Mouse (Mus musculus) adrenal gland, postnatal 36 days (tissue): ENCODE measurements around the gene Cog2. TPM values are rescaled to one million over a fixed set of nuclear protein-coding genes. Genes with fewer than 3 reads are reported as not detected.

Source experiments
- DNase-seq, 2 experiments: peaks; one replicate each; pipeline ENCODE4 v3.0.0; 2021; ENCODE audit warnings: mixed read lengths in 1 of 2
- long read RNA-seq, 2 experiments: library from polyadenylated mRNA; stranded (forward); transcript quantifications; one replicate each; pipeline ENCODE4 v2.0.0; 2021; ENCODE audit warnings: borderline sequencing depth in 2 of 2
- total RNA-seq, 2 experiments: library from RNA; stranded (reverse); gene quantifications; 2 replicates each; pipeline ENCODE4 v1.2.3; 2021

Gene Cog2
- 10 to 100 TPM; 37.3 to 42.7 TPM for total RNA-seq
- long read RNA-seq, experiment 1, transcript Cog2-201 (18 exons, 2,825 nt) = major isoform, 38 of 55 reads
- long read RNA-seq, experiment 1, partial matches to known transcripts = 12 of 55 reads
- long read RNA-seq, experiment 1, other reads (novel, unspliced or antisense) = 5 of 55 reads
- long read RNA-seq, experiment 2, transcript Cog2-201 (18 exons, 2,825 nt) = major isoform, 15 of 23 reads
- long read RNA-seq, experiment 2, partial matches to known transcripts = 6 of 23 reads
- long read RNA-seq, experiment 2, other reads (novel, unspliced or antisense) = 2 of 23 reads

DNA sequence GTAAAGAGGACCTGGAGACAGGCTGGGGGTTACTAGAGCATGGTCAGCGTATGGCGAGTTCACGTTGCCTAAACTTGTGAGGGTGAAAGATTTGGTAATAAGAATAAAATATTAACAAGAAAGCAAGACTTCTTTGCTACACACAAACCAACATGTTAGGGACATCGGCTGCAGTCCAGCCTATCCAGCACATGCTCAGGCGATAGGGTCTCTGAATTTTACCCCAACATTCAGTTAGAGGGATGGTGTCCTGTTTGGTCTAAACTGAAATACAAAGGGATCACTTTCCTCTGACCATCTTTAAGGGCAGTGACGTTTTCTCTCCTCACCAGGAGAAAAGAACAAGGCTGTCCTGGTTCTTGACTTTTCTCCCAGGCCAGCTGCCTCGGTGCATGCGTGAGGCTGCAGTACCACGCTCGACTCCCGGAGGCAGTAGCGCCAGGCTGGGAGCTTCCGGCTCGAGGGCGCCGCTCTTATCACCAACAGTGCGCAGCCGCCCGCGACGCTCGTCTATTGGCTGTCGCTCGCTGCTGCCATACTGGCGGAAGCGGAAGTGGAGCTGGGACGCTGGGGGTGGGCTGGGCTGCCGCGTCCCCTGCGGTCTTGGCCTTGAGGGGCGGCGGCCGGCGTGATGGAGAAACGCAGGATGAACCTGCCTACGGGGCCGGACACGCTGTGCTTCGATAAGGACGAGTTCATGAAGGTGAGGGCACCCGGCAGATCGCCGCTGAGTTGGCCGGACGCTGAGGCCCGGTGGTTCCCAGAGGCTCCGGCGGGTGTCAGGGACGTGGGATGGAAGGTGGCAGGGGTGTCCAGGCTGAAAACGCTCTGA is at the start of gene Cog2:
TSS of gene Cog2 (plus strand) at position 519 of the 832 bp plus-strand sequence.
- DNase-seq = peak; percentile 93 to 94

- no peak for DNase-seq
Observed at GRCm38 (mm10) chr8:124475690-124476089, 44.9 kb upstream of the Cog2 start.

DNA sequence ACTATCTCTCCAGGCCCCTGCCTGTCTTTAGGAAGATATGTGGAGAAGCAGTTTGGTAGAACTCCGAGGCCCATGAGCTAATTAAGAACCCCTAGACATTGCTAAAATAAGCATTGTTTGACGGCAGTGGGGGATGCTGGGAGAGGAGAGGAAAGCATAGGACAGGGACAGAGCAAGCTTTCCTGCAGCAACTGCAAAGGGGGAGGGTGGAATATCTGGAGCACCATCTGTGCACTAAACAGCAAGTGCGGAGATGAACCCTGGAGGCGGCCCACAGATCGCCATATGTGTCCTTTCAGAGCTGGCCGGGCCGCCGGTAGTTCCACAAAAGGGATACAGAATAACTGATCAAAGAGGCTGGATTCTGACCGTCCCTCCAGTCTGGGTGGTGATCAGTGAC is 43.9 kb upstream of the Cog2 start:
- DNase-seq = no peak

- no peak for DNase-seq
Observed at GRCm38 (mm10) chr8:124479251-124479650, 41.3 kb upstream of the Cog2 start.

DNA sequence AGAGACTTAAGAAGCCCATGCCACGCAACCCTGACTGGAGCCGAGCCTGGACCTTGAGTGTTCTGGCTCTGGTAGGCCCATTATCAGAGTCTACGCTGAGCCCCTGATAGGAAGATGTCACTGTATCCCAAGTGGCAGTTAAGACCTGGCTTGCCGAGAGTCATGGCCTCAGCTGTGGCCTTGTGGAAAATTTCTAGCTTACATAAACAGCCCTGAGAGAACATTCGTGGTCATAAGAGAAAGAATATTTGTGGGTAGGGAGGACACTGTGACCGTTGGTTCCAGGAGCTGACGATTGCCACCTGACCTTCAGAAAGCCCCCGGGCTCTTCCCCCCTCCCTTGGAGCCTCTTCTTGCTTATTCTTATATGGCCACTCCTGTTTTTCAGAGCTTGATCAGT is 40.2 kb upstream of the Cog2 start:
- peak; percentile 59 for DNase-seq

DNA sequence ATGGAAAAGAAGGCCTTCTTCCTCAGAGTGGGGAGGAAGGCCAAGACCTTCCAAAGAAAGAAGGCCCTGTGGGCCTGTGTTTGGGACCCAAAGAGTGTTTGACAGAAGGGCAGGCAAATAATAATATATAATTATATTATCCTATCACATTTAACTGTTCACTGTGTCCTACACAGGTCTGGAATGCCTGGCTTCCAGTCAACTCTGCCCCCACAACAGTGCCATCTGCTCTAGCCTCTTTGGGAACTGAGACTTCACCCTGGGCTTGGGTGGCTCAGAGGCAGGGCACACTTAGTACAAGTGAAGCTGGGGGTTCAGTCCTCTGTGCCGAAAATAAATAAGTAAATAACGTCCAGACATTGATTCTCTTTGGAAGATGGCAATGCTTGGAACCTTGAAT is 37.8 kb upstream of the Cog2 start:
- DNase-seq = no peak

- DNase-seq = no peak
Observed at GRCm38 (mm10) chr8:124483356-124484115, 37.0 kb upstream of the Cog2 start.

DNA sequence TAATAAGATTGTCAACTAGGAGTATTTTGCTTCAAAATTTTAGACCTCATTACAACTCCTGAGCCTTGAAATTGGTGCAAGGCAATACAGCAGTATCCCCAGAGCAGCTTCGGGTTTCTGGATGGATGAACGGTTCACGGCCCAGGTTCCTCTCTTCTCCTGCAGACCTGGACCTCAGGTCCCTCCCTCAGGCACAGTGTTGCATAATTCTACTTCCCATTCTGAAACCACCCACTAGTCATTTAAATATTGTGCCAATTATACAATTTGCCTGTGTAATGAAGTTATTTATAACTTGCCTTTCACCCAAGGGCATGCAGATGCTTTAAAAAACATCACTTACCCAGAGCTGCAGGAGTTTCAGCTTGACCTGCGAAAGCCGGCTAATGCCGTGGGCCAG is 31.3 kb upstream of the Cog2 start:
- DNase-seq = no peak

- no peak for DNase-seq
Observed at GRCm38 (mm10) chr8:124489786-124490185, 30.8 kb upstream of the Cog2 start.

GRCm38 (mm10) chr8:124494397-124494796 is 26.2 kb upstream of the Cog2 start:
- DNase-seq = no peak

GRCm38 (mm10) chr8:124494955-124495354 is 25.6 kb upstream of the Cog2 start:
- DNase-seq = no peak

- no peak for DNase-seq
Observed at GRCm38 (mm10) chr8:124495676-124496075, 24.9 kb upstream of the Cog2 start.

DNA sequence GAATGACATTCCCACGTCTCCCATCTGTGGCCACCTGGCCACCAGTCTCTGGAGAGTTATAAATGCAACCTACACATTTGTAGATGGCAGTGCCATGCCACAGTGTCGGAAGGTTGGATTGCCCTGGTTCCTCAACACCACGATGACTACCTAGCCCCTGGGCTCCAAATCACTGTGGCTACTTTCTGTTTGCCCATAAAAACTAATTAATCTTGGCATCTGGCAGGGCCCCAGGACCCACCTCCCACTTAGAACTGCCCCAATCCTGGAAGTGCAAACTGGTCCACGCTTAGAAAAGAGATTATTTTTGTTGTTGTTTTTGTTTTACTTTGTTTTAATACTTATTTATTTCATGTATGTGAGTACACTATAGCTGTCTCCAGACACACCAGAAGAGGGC is 24.3 kb upstream of the Cog2 start:
- no peak for DNase-seq

- no peak for DNase-seq
Observed at GRCm38 (mm10) chr8:124496871-124497270, 23.7 kb upstream of the Cog2 start.

DNA sequence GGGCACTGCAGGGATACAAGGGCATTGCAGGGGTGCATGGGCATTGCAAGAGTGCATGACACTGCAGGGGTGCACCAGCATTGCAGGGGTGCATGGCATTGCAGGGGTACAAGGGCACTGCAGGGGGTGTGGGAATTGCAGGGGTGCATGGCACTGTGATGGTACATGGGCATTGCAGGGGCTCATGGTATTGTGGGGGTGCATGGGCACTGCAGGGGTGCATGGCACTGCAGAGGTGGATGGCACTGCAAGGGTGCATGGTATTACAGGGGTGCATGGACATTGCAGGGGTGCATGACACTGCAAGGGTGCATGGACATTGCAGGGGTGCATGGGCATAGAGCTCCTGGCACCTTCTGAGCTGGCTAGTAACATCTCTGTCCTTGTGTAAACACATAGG is 22.2 kb upstream of the Cog2 start:
- DNase-seq = no peak

DNA sequence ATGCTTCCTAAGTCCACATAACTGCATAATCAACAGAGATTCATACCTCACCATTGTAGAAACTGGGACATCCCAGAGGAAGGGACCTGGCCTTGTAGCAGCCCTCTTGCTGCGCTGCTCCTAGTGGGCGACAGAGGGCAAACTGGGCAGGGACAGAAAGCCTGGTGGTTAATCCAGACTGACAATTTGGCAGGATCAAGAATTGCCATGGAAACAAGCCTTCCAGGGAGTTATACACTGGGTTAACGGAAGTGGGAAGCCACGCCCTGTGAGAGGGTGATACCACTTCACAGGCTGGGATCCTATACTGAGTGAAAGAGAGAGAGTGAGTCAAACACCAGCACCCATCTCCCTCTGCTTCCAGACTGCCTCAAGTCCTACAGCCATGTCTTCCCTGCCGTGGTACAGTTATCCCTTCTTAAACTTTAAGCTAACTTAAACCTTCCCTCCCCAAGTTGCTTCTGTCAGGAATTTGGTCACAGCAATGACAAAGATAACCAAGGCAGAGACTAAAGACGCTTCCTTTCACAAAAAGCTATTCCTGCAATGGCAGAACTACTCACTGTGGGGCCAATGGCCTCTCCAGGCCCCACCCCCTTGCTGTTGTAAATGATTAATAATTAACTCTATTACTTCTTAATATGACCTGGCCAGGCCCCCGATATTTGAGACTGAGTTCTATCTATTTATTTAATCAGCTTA is 21.2 kb upstream of the Cog2 start:
- no peak for DNase-seq

- no peak for DNase-seq
Observed at GRCm38 (mm10) chr8:124499938-124500239, 20.7 kb upstream of the Cog2 start.

DNA sequence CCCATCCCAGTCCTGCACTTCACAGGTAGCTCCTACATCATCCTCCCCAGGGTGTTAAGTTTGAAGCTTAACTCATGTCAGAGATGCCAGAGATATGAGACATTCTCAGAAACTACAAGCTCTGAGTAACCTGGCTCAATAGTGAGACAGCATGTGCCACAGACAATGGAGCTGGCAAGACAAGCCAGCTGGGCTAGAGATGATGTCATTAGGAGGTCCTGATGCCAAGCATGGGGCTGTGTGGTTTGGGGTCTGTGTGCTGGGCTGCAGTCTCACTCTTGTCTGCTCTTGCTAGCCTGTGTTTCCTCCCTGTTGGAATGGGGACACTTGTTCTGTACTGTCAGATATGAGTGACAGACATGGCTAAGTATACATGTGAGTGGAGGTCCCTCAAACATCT is 14.9 kb upstream of the Cog2 start:
- no peak for DNase-seq

GRCm38 (mm10) chr8:124507572-124508320 is 12.8 kb upstream of the Cog2 start:
- DNase-seq = no peak

GRCm38 (mm10) chr8:124508321-124508695 is 12.3 kb upstream of the Cog2 start:
- no peak for DNase-seq

GRCm38 (mm10) chr8:124509156-124509555 is 11.4 kb upstream of the Cog2 start:
- DNase-seq = no peak

- DNase-seq = no peak
Observed at GRCm38 (mm10) chr8:124516039-124516438, 4.5 kb upstream of the Cog2 start.
